Mouse (Mus musculus): ENCODE data around the gene Tada2a. TPM values are rescaled to one million over a fixed set of nuclear protein-coding genes. Genes with fewer than 3 reads are reported as not detected.

The Tada2a gene
- polyA plus RNA-seq (2015; fragmentation: Nextera tagmentation; extraction: Ambion mirVana): 6.9 and 8.1 TPM in 2 replicates

GRCm38 (mm10) chr11:84128943-84129798 lies at the start of gene Tada2a, which contains the start of gene Acaca:
Gene Tada2a (minus strand): TSS chr11:84129600.
Gene Acaca (plus strand): TSS chr11:84129672.
- under 1% methylated on average over 82 of the region's 83 CpGs for WGBS (ENCODE audit: insufficient replicate concordance)
- peak within 1 kb of the TSS; percentile 79 for H3K4me3 ChIP-seq (replicated peaks)
- ATAC-seq (ENCODE audit: insufficient read depth): peak; percentile 95

DNA sequence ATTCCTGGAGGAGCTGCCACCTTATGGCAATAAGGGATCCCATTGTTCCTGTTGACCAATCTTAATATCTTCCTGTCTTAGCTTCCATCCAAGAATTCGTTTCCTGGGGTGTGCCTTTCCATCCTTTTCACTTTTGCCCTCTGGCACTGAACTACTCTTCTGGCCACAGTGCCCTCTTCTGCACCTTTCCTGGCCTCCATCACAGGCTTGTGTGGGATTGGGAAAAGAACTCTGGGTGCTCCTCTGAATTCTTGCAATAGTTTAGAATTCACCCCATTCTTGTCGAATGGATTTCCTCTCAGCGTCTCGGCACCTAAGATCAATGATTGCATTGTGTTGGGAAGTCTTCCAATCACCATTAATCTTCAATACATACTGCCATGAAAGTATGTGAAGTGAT lies 49.2 kb upstream of the Tada2a start:
- no peaks in the 10 kb centered on the region for H3K9me3 ChIP-seq (replicated peaks)
- no peaks in the 10 kb centered on the region for H3K36me3 ChIP-seq (replicated peaks)
- WGBS (ENCODE audit: insufficient replicate concordance): 38% methylated on average over 4 of the region's 4 CpGs
- no peak for ATAC-seq (ENCODE audit: insufficient read depth)
- peak overlapping the region; percentile 86 for H3K9ac ChIP-seq
- peak overlapping the region; percentile 87 for H3K4me3 ChIP-seq (replicated peaks)
- no peaks in the 10 kb centered on the region for H3K27me3 ChIP-seq
- peak overlapping the region; percentile 99 for H3K4me2 ChIP-seq
- H3K27ac ChIP-seq (replicated peaks): peak overlapping the region; percentile 86; the same call in 1 of the 2 replicates
- peaks cover 33% of the 10 kb centered on the region for H3K4me1 ChIP-seq (replicated peaks)

More at GRCm38 (mm10) chr11:84128943-84129798, at the start of gene Tada2a, which contains the start of gene Acaca:
- peak within 1 kb of the TSS; percentile 76 for H3K9ac ChIP-seq
- H3K4me2 ChIP-seq: peak within 1 kb of the TSS; percentile 90
- peak within 1 kb of the TSS; percentile 45; the same call in 1 of the 2 replicates for H3K27ac ChIP-seq (replicated peaks)
- peaks cover 27% of the 10 kb centered on the region for H3K36me3 ChIP-seq (replicated peaks)
- H3K4me1 ChIP-seq (replicated peaks): peaks cover 17% of the 10 kb centered on the region
- H3K27me3 ChIP-seq: peaks cover 20% of the 10 kb centered on the region
- H3K9me3 ChIP-seq (replicated peaks): no peaks in the 10 kb centered on the region

GRCm38 (mm10) chr11:84172539-84173435 lies 43.4 kb upstream of the Tada2a start:
- no peak overlapping the region; the same call in 1 of the 2 replicates for H3K27ac ChIP-seq (replicated peaks)
- no peak overlapping the region for H3K4me2 ChIP-seq
- no peak overlapping the region for H3K4me3 ChIP-seq (replicated peaks)

GRCm38 (mm10) chr11:84168701-84169288 lies 39.4 kb upstream of the Tada2a start:
- peaks cover 8% of the 10 kb centered on the region for H3K4me1 ChIP-seq (replicated peaks)
- no peak overlapping the region for H3K4me3 ChIP-seq (replicated peaks)
- H3K27ac ChIP-seq (replicated peaks): no peak overlapping the region
- H3K36me3 ChIP-seq (replicated peaks): no peaks in the 10 kb centered on the region
- 16% methylated on average over 7 of the region's 7 CpGs for WGBS (ENCODE audit: insufficient replicate concordance)
- H3K9me3 ChIP-seq (replicated peaks): no peaks in the 10 kb centered on the region
- ATAC-seq (ENCODE audit: insufficient read depth): peak; percentile 49
- H3K9ac ChIP-seq: no peak overlapping the region
- H3K4me2 ChIP-seq: no peak overlapping the region
- no peaks in the 10 kb centered on the region for H3K27me3 ChIP-seq

More at GRCm38 (mm10) chr11:84172539-84173435, 43.4 kb upstream of the Tada2a start:
- Histone ChIP-seq H3K27me3 (no peaks in the 10 kb centered on the region), H3K4me1 (replicated peaks) (peaks cover 14% of the 10 kb centered on the region), H3K9me3 (replicated peaks) (no peaks in the 10 kb centered on the region), H3K9ac (no peak overlapping the region), H3K36me3 (replicated peaks) (no peaks in the 10 kb centered on the region)
- WGBS (ENCODE audit: insufficient replicate concordance): 66% methylated on average over 11 of the region's 11 CpGs
- ATAC-seq (ENCODE audit: insufficient read depth): 0 out of 2 replicates have a peak, but pooled peaks have one; percentile 37

DNA sequence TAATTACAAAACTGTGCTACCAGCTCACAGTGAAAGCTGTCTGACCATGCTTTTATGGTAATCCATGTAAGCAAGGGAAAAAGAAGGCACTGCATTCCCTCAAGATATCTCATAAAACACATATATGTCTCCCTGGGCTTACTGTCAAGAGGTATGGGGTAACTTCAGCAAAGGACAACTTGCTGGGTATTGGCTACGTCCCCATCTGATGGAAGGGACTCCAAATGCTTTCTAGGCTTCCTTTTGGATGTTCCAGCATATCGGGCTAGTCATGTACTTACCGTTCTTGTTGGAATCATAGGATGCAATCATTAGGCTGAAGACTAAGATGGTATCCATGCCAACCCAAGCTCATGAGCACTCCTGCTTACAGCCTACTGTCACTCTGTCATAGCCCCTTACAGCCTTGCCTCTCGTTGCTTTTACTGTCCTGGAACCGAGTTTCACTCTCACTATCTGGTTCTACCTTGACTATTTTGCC lies 37.7 kb upstream of the Tada2a start, which contains the start of gene Gm11437:
Gene Gm11437 (minus strand): TSS at position 431 of the 481 bp plus-strand sequence.
- no peaks in the 10 kb centered on the region for H3K36me3 ChIP-seq (replicated peaks)
- 67% methylated on average over 5 of the region's 5 CpGs for WGBS (ENCODE audit: insufficient replicate concordance)
- H3K4me3 ChIP-seq (replicated peaks): no peak within 1 kb of the TSS
- H3K27ac ChIP-seq (replicated peaks): no peak within 1 kb of the TSS
- H3K4me2 ChIP-seq: no peak within 1 kb of the TSS
- no peaks in the 10 kb centered on the region for H3K9me3 ChIP-seq (replicated peaks)
- no peaks in the 10 kb centered on the region for H3K27me3 ChIP-seq
- no peaks in the 10 kb centered on the region for H3K4me1 ChIP-seq (replicated peaks)
- no peak within 1 kb of the TSS for H3K9ac ChIP-seq
- ATAC-seq (ENCODE audit: insufficient read depth): no peak

- Histone ChIP-seq H3K36me3 (replicated peaks) (no peaks in the 10 kb centered on the region), H3K4me2 (no peak overlapping the region), H3K27me3 (no peaks in the 10 kb centered on the region), H3K4me3 (replicated peaks) (no peak overlapping the region), H3K9ac (no peak overlapping the region), H3K27ac (replicated peaks) (no peak overlapping the region), H3K4me1 (replicated peaks) (no peaks in the 10 kb centered on the region), H3K9me3 (replicated peaks) (no peaks in the 10 kb centered on the region)
- WGBS (ENCODE audit: insufficient replicate concordance): 62% methylated on average over 4 of the region's 4 CpGs
- ATAC-seq (ENCODE audit: insufficient read depth): no peak
Observed at GRCm38 (mm10) chr11:84164561-84164960, 35.2 kb upstream of the Tada2a start.

- no peaks in the 10 kb centered on the region for H3K36me3 ChIP-seq (replicated peaks)
- no peak overlapping the region for H3K4me3 ChIP-seq (replicated peaks)
- no peak overlapping the region for H3K9ac ChIP-seq
- H3K27me3 ChIP-seq: no peaks in the 10 kb centered on the region
- no peaks in the 10 kb centered on the region for H3K9me3 ChIP-seq (replicated peaks)
- ATAC-seq (ENCODE audit: insufficient read depth): no peak
- H3K27ac ChIP-seq (replicated peaks): no peak overlapping the region
- WGBS (ENCODE audit: insufficient replicate concordance): 63% methylated on average over 6 of the region's 6 CpGs
- H3K4me2 ChIP-seq: no peak overlapping the region
- H3K4me1 ChIP-seq (replicated peaks): no peaks in the 10 kb centered on the region
Observed at GRCm38 (mm10) chr11:84164123-84164522, 34.7 kb upstream of the Tada2a start.

DNA sequence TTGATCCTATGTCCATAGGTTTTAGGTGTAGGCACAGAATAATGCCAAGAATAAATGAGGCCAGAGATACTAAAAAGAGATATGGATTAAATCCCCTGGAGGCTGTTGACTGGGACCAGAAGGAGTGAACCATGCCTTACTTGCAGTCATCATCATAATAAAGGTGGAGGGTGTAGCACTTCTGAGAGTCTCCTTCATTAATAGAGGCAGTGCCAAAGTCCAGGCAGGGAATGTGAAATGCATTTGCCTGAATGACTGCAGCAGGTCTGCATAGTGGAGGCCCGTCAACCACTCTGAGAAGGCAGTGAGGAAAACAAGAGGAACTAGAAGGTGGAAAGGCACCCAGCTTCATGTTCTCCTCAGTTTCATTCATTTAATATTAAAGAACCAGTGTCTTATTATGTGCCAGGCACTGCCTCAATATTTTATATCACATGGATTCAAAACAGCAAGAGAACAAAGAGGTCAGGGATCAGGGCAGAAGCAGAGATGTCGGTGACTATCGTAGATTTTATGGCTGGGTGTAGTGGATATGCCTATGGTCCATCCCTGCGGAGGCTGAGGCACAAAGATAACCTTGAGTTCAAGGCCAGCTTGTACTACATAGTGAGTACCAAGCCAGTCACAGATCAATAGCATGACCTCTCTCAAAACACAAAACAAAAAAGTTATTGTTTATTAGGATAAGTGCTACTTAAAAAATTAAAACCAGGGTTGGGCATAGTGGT lies 27.3 kb upstream of the Tada2a start:
- no peak overlapping the region for H3K9ac ChIP-seq
- peaks cover 8% of the 10 kb centered on the region; the same call in 1 of the 2 replicates for H3K27me3 ChIP-seq
- no peaks in the 10 kb centered on the region for H3K36me3 ChIP-seq (replicated peaks)
- WGBS (ENCODE audit: insufficient replicate concordance): 63% methylated on average over 4 of the region's 4 CpGs
- no peak for ATAC-seq (ENCODE audit: insufficient read depth)
- no peak overlapping the region for H3K27ac ChIP-seq (replicated peaks)
- H3K4me2 ChIP-seq: no peak overlapping the region
- H3K4me3 ChIP-seq (replicated peaks): no peak overlapping the region
- H3K4me1 ChIP-seq (replicated peaks): no peaks in the 10 kb centered on the region
- H3K9me3 ChIP-seq (replicated peaks): no peaks in the 10 kb centered on the region

DNA sequence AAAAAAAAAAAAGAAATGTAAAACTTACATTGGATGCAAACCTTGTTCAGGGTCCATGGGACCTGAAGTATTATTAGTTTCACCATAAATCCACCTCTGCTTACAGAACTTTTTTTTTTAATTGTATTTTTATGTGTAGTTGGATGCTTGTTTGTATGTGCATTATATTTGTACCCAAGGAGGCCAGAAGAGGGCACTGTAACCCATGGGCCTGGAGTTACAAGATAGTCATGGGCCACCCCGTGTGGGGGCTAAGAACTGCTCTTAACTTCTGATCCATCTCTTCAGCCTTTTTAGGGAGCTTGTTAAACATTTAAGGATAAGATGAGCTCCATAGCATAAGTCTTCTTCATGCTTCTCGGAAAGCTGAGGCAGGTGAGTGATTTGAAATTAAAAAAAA lies 21.5 kb upstream of the Tada2a start:
- Histone ChIP-seq H3K36me3 (replicated peaks) (no peaks in the 10 kb centered on the region), H3K4me1 (replicated peaks) (0 out of 2 replicates have a peak, but pooled peaks cover 3% of the 10 kb centered on the region), H3K27ac (replicated peaks) (no peak overlapping the region), H3K9ac (no peak overlapping the region), H3K27me3 (peaks cover 8% of the 10 kb centered on the region; the same call in 1 of the 2 replicates), H3K4me3 (replicated peaks) (no peak overlapping the region), H3K9me3 (replicated peaks) (no peaks in the 10 kb centered on the region), H3K4me2 (no peak overlapping the region)
- 49% methylated on average over 2 of the region's 2 CpGs for WGBS (ENCODE audit: insufficient replicate concordance)
- ATAC-seq (ENCODE audit: insufficient read depth): no peak

- Histone ChIP-seq H3K4me1 (replicated peaks) (0 out of 2 replicates have a peak, but pooled peaks cover 3% of the 10 kb centered on the region), H3K9me3 (replicated peaks) (no peaks in the 10 kb centered on the region), H3K4me3 (replicated peaks) (no peak overlapping the region), H3K27me3 (no peaks in the 10 kb centered on the region), H3K9ac (no peak overlapping the region), H3K4me2 (no peak overlapping the region), H3K36me3 (replicated peaks) (no peaks in the 10 kb centered on the region), H3K27ac (replicated peaks) (no peak overlapping the region)
- ATAC-seq (ENCODE audit: insufficient read depth): 0 out of 2 replicates have a peak, but pooled peaks have one; percentile 22
- WGBS (ENCODE audit: insufficient replicate concordance): 56% methylated on average over 3 of the region's 3 CpGs
Observed at GRCm38 (mm10) chr11:84146081-84146480, 16.7 kb upstream of the Tada2a start.
